Mouse (Mus musculus): ENCODE data around the gene Olfr183. TPM values are rescaled to one million over a fixed set of nuclear protein-coding genes. Genes with fewer than 3 reads are reported as not detected.
"Not testable (repeated sequence)": the region's sequence is repeated elsewhere in the genome, so short reads cannot be mapped to it uniquely, and the experiment has no call there.

The Olfr183 gene
- polyA plus RNA-seq (2015; fragmentation: Nextera tagmentation; extraction: Ambion mirVana): not detected in 2 replicates

DNA sequence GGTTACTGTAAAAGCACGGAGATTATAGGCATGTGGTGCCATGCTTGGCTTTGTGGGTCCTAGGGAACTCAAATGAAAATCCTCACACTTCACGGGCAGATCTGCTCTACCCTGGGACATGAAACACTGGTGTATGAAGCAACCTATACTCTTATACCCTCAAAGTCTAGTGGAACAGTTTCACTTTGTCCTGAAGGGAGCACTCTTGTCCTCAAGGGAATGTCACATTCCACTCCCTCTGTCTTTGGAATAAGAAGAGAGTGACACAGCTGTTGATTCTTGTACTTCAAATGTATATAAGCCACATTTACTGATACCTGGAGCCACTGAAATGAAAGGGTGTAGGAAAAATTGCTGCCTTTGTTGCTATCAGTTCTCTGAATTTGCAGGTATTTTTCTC lies at the start of gene Olfr183:
Gene Olfr183, plus strand, starts transcription at position 301 of the 400 bp plus-strand sequence.
- H3K9me3 ChIP-seq: no peaks in the 10 kb centered on the region
- 72% methylated on average over 2 of the region's 2 CpGs for WGBS

DNA sequence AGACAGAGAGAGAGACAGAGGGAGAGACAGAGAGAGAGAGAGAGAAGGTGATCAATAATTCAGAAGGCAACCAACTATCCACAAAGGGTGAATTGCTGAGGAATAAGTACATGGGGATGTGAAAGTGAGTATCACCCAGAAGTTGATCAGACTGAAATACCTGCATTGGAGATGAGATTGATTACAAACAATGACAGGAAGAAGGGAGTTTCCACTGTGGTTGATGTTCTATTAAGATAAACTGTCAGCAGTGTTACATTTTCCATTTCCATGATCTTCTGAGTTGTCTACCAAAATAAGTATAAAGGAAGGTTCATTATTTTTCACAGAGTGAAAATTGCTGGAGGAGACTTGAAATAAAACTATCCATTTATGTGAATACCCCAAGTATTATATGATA lies 12.0 kb downstream of the Olfr183 start:
- Histone ChIP-seq H3K4me3 (replicated peaks) (no peak overlapping the region), H3K4me1 (replicated peaks) (no peaks in the 10 kb centered on the region), H3K4me2 (replicated peaks) (no peak overlapping the region), H3K36me3 (no peaks in the 10 kb centered on the region), H3K9ac (replicated peaks) (no peak overlapping the region), H3K27me3 (no peaks in the 10 kb centered on the region), H3K9me3 (no peaks in the 10 kb centered on the region), H3K27ac (no peak overlapping the region)
- ATAC-seq: no peak

More for the DNA sequence above, at the start of gene Olfr183:
- Histone ChIP-seq H3K27me3 (no peaks in the 10 kb centered on the region), H3K36me3 (no peaks in the 10 kb centered on the region), H3K4me2 (replicated peaks) (no peak within 1 kb of the TSS), H3K9ac (replicated peaks) (no peak within 1 kb of the TSS), H3K4me3 (replicated peaks) (no peak within 1 kb of the TSS), H3K4me1 (replicated peaks) (no peaks in the 10 kb centered on the region), H3K27ac (no peak within 1 kb of the TSS)
- ATAC-seq: no peak

DNA sequence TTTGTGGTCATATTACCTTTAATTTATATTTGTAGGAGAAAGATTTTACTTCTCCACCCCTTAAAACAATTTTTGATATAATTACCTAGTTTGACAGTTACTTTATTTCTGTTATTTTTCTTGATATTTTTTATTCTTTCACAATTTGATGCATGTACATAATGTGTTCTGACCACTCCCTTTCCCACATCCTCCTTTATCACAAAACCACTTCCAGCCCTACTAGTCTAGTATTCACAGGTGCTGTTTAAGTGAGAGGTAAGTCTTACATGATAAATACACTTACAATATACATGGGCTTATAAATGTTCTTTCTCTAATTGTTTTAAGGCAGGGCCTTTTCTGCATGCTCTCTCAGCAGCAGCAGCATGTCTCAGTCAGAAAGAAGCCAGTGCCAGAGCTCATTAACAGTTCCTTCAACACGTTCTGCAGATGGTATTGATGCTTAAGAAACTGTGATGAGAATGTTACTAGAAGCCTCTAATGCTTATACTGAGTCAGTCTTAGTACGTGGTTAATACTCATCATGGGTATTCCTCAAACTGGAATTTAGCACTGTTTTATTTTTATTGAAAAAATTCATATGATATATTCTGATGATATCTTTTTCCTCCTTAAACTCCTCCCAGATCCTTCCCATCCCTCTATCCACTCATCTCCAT lies 18.3 kb downstream of the Olfr183 start:
- WGBS: 78% methylated on average over 2 of the region's 2 CpGs
- ATAC-seq: no peak
- H3K4me3 ChIP-seq (replicated peaks): no peak overlapping the region
- no peak overlapping the region for H3K27ac ChIP-seq
- no peak overlapping the region for H3K9ac ChIP-seq (replicated peaks)
- no peaks in the 10 kb centered on the region for H3K36me3 ChIP-seq
- H3K9me3 ChIP-seq: no peaks in the 10 kb centered on the region
- no peak overlapping the region for H3K4me2 ChIP-seq (replicated peaks)
- H3K4me1 ChIP-seq (replicated peaks): no peaks in the 10 kb centered on the region
- no peaks in the 10 kb centered on the region for H3K27me3 ChIP-seq

DNA sequence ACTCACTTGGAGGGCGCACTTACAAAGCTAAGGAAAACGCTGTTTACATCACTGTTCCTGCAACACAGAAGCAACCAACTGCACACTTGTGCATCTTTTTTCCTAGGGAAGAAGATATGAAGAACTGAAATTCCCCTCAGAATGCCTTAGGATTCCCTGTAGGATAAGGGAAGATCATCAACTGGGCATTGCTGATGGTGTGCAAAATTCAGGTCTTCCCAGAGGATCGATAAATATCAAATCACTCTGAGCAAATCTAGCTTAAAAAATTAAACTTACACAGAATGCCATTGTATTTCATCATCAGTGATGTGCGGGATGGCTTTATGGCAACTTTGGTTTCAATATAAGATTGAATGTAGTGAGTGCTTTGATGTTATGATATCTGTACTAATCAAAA lies 35.0 kb downstream of the Olfr183 start, which contains the start of gene Olfr186:
Gene Olfr186, minus strand, starts transcription at position 101 of the 400 bp plus-strand sequence.
- Histone ChIP-seq H3K27ac (no peak within 1 kb of the TSS), H3K9me3 (no peaks in the 10 kb centered on the region), H3K27me3 (no peaks in the 10 kb centered on the region), H3K9ac (replicated peaks) (no peak within 1 kb of the TSS), H3K36me3 (no peaks in the 10 kb centered on the region), H3K4me2 (replicated peaks) (no peak within 1 kb of the TSS), H3K4me1 (replicated peaks) (no peaks in the 10 kb centered on the region), H3K4me3 (replicated peaks) (no peak within 1 kb of the TSS)
- ATAC-seq: no peak
- 96% methylated on average over 4 of the region's 4 CpGs for WGBS

DNA sequence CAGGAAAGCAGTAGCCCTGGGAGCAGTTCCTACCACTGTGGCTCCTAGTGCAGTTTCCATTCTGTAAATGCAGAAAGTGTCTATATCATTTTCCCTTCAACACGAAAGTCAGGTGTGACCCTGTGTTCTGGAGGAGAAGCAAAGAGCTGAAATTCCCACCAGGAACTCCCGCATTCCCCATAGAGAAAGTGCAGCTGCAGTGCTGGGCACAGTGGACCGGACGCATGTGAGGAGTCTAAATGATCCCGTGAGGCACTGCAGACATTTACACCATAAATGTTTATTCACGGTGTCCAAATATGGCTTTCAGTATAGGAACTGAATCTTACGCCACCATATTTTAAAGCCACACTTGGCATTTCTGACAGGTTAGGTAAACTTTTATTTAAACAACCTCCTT lies 44.6 kb downstream of the Olfr183 start, which contains the start of gene Olfr187:
Gene Olfr187, minus strand, starts transcription at position 58 of the 400 bp plus-strand sequence.
- H3K4me1 ChIP-seq (replicated peaks): no peaks in the 10 kb centered on the region
- WGBS: 90% methylated on average over 7 of the region's 7 CpGs

DNA sequence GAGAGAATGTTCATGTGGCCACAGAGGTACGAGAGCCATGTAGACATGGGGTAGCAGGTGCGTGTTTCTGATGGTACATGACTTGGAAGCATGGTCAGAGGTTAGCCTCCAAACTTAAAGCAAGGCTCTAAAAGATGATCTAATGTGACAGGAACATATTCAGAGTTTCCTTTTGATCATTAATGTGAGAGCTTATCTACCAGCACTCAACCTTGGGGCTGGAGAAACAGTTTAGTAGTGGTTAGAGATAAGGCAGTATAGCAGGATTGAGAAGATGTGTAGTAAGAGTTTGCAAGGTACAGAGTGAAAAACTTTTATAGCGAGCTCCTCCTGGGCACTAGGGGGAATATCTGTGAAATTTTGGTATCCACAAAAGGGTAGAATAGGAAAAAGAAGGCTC lies 50.7 kb downstream of the Olfr183 start:
- Histone ChIP-seq H3K4me2 (replicated peaks) (no peak overlapping the region), H3K36me3 (no peaks in the 10 kb centered on the region), H3K27me3 (no peaks in the 10 kb centered on the region), H3K9me3 (no peaks in the 10 kb centered on the region), H3K4me1 (replicated peaks) (no peaks in the 10 kb centered on the region), H3K9ac (replicated peaks) (no peak overlapping the region), H3K4me3 (replicated peaks) (no peak overlapping the region), H3K27ac (no peak overlapping the region)
- ATAC-seq: no peak
- WGBS: 83% methylated on average over 3 of the region's 3 CpGs

More for the DNA sequence above, 44.6 kb downstream of the Olfr183 start, which contains the start of gene Olfr187:
- no peak within 1 kb of the TSS for H3K4me3 ChIP-seq (replicated peaks)
- no peaks in the 10 kb centered on the region for H3K27me3 ChIP-seq
- no peaks in the 10 kb centered on the region for H3K9me3 ChIP-seq
- ATAC-seq: no peak
- H3K36me3 ChIP-seq: no peaks in the 10 kb centered on the region
- no peak within 1 kb of the TSS for H3K9ac ChIP-seq (replicated peaks)
- H3K27ac ChIP-seq: no peak within 1 kb of the TSS
- H3K4me2 ChIP-seq (replicated peaks): no peak within 1 kb of the TSS

DNA sequence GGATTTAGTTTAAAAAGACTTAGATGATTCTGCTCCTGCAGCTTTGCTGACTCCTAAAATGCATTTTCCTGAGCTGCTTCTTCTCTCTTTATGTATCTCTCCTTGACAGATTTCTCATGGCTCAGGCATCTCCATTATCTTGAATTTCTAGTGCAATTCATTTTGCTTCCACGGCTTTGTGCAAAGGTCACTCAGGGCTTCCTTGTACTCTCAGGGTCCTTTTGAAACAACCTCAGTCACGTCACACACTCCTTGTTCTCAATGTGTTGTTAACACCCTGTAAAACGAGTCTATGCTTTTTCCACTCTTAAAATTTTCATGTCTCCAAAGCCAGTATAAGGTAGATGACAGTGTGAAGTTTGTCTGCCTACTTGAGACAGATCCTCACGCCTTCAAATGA lies 52.4 kb downstream of the Olfr183 start:
- H3K4me3 ChIP-seq (replicated peaks): no peak overlapping the region
- H3K9me3 ChIP-seq: no peaks in the 10 kb centered on the region
- H3K27ac ChIP-seq: no peak overlapping the region
- ATAC-seq: no peak
- H3K27me3 ChIP-seq: no peaks in the 10 kb centered on the region
- WGBS: 65% methylated on average over 4 of the region's 4 CpGs
- no peak overlapping the region for H3K4me2 ChIP-seq (replicated peaks)
- no peaks in the 10 kb centered on the region for H3K4me1 ChIP-seq (replicated peaks)
- no peak overlapping the region for H3K9ac ChIP-seq (replicated peaks)
- no peaks in the 10 kb centered on the region for H3K36me3 ChIP-seq

DNA sequence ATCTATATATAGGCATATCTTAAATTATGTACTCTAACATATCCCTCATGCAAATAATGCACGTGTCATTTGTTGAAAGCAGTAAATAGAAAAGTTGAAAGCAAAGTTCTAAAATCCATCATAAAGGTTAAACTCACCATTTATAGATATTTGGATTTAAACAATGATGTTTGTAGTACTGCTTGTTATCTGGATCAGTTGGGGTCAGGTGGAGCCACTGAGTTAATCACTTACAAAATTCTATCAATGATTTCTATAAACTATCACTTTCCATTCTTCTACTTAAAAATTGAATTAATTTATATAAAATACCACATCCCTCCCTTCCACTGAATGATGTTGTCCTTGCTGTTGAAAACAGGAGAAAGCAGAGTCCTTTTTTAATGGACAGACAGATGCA lies 53.7 kb downstream of the Olfr183 start:
- 82% methylated on average over 1 of the region's 1 CpGs for WGBS
- Histone ChIP-seq H3K27me3 (no peaks in the 10 kb centered on the region), H3K9ac (replicated peaks) (no peak overlapping the region), H3K27ac (no peak overlapping the region), H3K4me2 (replicated peaks) (no peak overlapping the region), H3K36me3 (no peaks in the 10 kb centered on the region), H3K4me1 (replicated peaks) (no peaks in the 10 kb centered on the region), H3K9me3 (no peaks in the 10 kb centered on the region), H3K4me3 (replicated peaks) (no peak overlapping the region)
- no peak for ATAC-seq

DNA sequence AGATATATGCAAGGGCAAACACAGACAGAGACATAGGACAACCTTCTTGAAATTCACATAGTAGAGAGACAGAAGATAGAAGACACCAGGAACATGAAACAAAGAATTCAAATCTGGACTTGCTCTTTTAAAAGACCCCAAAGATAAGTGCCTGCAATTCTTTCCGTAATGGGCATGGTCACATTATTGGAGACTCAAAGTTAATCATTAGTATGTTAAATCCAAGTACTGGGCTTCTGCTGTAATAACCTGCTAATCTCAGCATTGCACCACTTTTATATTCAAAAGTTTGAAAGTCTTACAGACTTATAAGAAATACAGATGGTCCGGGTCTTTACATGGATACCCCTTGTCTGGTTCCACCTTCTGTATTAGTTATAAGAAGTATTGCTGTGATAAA lies 54.1 kb downstream of the Olfr183 start:
- not testable (repeated sequence) for H3K27ac ChIP-seq; H3K4me2 ChIP-seq (replicated peaks); H3K9ac ChIP-seq (replicated peaks); H3K4me3 ChIP-seq (replicated peaks); ATAC-seq; H3K4me1 ChIP-seq (replicated peaks); H3K36me3 ChIP-seq; H3K27me3 ChIP-seq; H3K9me3 ChIP-seq
- WGBS: 95% methylated on average over 2 of the region's 2 CpGs

Other genes starting within 250 kb of the Olfr183 start
- not detected in 2 replicates for gene Olfr172, start 232.2 kb upstream of the Olfr183 start, polyA plus RNA-seq (2015; fragmentation: Nextera tagmentation; extraction: Ambion mirVana)
- gene Olfr173, start 195.1 kb upstream of the Olfr183 start, polyA plus RNA-seq (2015; fragmentation: Nextera tagmentation; extraction: Ambion mirVana): not detected in 2 replicates
- not detected in 2 replicates for gene Olfr175-ps1, start 168.6 kb upstream of the Olfr183 start, polyA plus RNA-seq (2015; fragmentation: Nextera tagmentation; extraction: Ambion mirVana)
- not detected in 2 replicates for gene Olfr177, start 120.6 kb upstream of the Olfr183 start, polyA plus RNA-seq (2015; fragmentation: Nextera tagmentation; extraction: Ambion mirVana)
- gene Olfr178, start 103.3 kb upstream of the Olfr183 start, polyA plus RNA-seq (2015; fragmentation: Nextera tagmentation; extraction: Ambion mirVana): not detected in 2 replicates
- gene Olfr181, start 66.6 kb upstream of the Olfr183 start, polyA plus RNA-seq (2015; fragmentation: Nextera tagmentation; extraction: Ambion mirVana): not detected in 2 replicates
- not detected in 2 replicates for gene Olfr180, start 66.0 kb upstream of the Olfr183 start, polyA plus RNA-seq (2015; fragmentation: Nextera tagmentation; extraction: Ambion mirVana)
- not detected in 2 replicates for gene Olfr186, start 34.9 kb downstream of the Olfr183 start, polyA plus RNA-seq (2015; fragmentation: Nextera tagmentation; extraction: Ambion mirVana)
- gene Olfr187, start 44.4 kb downstream of the Olfr183 start, polyA plus RNA-seq (2015; fragmentation: Nextera tagmentation; extraction: Ambion mirVana): not detected in 2 replicates
- gene Olfr190, start 82.6 kb downstream of the Olfr183 start, polyA plus RNA-seq (2015; fragmentation: Nextera tagmentation; extraction: Ambion mirVana): not detected in 2 replicates
- not detected in 2 replicates for gene Olfr191, start 94.5 kb downstream of the Olfr183 start, polyA plus RNA-seq (2015; fragmentation: Nextera tagmentation; extraction: Ambion mirVana)
- not detected in 2 replicates for gene Olfr193, start 116.5 kb downstream of the Olfr183 start, polyA plus RNA-seq (2015; fragmentation: Nextera tagmentation; extraction: Ambion mirVana)
- not detected in 2 replicates for gene Olfr194, start 125.7 kb downstream of the Olfr183 start, polyA plus RNA-seq (2015; fragmentation: Nextera tagmentation; extraction: Ambion mirVana)
- not detected in 2 replicates for gene Olfr195, start 151.7 kb downstream of the Olfr183 start, polyA plus RNA-seq (2015; fragmentation: Nextera tagmentation; extraction: Ambion mirVana)
- gene Olfr196, start 175.1 kb downstream of the Olfr183 start, polyA plus RNA-seq (2015; fragmentation: Nextera tagmentation; extraction: Ambion mirVana): not detected in 2 replicates
- not detected in 2 replicates for gene Olfr198, start 208.2 kb downstream of the Olfr183 start, polyA plus RNA-seq (2015; fragmentation: Nextera tagmentation; extraction: Ambion mirVana)
- not detected in 2 replicates for gene Olfr199, start 224.4 kb downstream of the Olfr183 start, polyA plus RNA-seq (2015; fragmentation: Nextera tagmentation; extraction: Ambion mirVana)